Mouse (Mus musculus) kidney, postnatal 36 days (tissue): ENCODE measurements at regions not wholly inside any gene's neighbourhood (a gene's known extent, or its start where the extent isn't known, plus 50 kb on each side); places are given as distances from the start of the nearest gene placed in this dataset.

ENCODE experiments used
- DNase-seq, 2 experiments: peaks; one replicate each; pipeline ENCODE4 v3.0.0; 2021 to 2022; ENCODE audit warnings: mixed read lengths in 2 of 2

GRCm38 (mm10) chr10:70738686-70739085 is 82.9 kb upstream of the Phyhipl start:
- DNase-seq: no peak

GRCm38 (mm10) chr10:70733956-70734355 is 78.2 kb upstream of the Phyhipl start:
- no peak for DNase-seq

- no peak for DNase-seq
Measured at GRCm38 (mm10) chr10:70733478-70733877, 77.7 kb upstream of the Phyhipl start.

GRCm38 (mm10) chr10:70725091-70725490 is 69.3 kb upstream of the Phyhipl start:
- DNase-seq: no peak

- no peak for DNase-seq
Measured at GRCm38 (mm10) chr10:70722783-70723182, 67.0 kb upstream of the Phyhipl start.

- DNase-seq: no peak
Measured at GRCm38 (mm10) chr10:70722381-70722780, 66.6 kb upstream of the Phyhipl start.

- DNase-seq: no peak
Measured at GRCm38 (mm10) chr10:70717464-70717863, 61.7 kb upstream of the Phyhipl start.

GRCm38 (mm10) chr10:70717025-70717424 is 61.3 kb upstream of the Phyhipl start:
- DNase-seq: peak; percentile 10 to 12

GRCm38 (mm10) chr10:70713306-70713705 is 57.5 kb upstream of the Phyhipl start:
- no peak for DNase-seq

GRCm38 (mm10) chr10:70708806-70709205 is 53.0 kb upstream of the Phyhipl start:
- no peak for DNase-seq
